Mouse (Mus musculus) lung, adult 2 months (tissue): ENCODE data around the gene Cisd1.

Experiments used
- CTCF ChIP-seq: fragments of 200-500 bp; IDR thresholded peaks from 2 replicates; pipeline ENCODE4 v1.5.1; 2011; ENCODE audit warnings: mild to moderate bottlenecking, low read length, control low read depth; ENCODE audit not compliant: insufficient read depth
- POLR2A ChIP-seq: fragments of 200-500 bp; IDR thresholded peaks from 2 replicates; pipeline ENCODE4 v1.6.1; 2011; ENCODE audit warnings: low read depth, mild to moderate bottlenecking, control low read depth, low read length, borderline replicate concordance; ENCODE audit errors: extremely low read depth

GRCm38 (mm10) chr10:71380406-71380805 is 35.7 kb upstream of the Cisd1 start:
- no peak for TF ChIP-seq CTCF
- TF ChIP-seq POLR2A, result no peak
